Mouse (Mus musculus) 3134 (cell line): ENCODE measurements at regions not wholly inside any gene's neighbourhood (a gene's known extent, or its start where the extent isn't known, plus 50 kb on each side); places are given as distances from the start of the nearest gene placed in this dataset.

Experiments
- DNase-seq: peaks from one replicate; pipeline ENCODE4 v3.0.0-alpha.2; 2011; ENCODE audit warnings: low spot score; ENCODE audit not compliant: insufficient read length; ENCODE audit errors: extremely low read depth

DNA sequence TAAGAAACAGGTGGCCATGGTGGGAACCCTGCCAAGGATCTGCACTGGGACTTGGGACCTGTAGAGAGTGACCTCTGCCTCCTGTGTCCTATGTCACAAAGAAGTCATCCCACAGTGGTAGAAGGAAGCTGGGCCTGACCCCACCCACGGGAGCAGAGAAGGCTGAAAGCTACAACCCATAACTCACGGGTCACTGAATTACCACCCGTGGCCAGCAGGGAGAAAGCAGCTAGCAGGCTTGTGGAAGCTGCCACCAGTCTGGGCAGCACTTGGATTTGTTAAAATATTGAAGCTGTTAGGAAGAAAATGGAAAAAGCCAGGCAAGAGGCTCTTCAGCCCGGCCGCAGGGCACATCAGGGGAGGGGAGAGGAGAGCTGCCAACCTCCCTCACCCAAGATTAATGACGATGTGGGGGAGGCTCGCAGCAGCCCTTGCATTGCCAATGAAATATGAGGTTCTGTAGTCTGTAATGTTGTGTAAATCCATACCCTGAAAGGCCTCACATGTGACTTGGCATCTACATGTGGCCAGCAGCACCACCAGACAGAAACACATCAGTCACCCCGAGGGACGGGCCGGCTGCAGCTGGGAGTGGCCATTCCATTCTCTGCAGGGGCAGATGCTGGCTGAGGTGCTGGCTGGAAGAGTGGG is 94.5 kb downstream of the Olfm1 start:
- DNase-seq: no peak

DNA sequence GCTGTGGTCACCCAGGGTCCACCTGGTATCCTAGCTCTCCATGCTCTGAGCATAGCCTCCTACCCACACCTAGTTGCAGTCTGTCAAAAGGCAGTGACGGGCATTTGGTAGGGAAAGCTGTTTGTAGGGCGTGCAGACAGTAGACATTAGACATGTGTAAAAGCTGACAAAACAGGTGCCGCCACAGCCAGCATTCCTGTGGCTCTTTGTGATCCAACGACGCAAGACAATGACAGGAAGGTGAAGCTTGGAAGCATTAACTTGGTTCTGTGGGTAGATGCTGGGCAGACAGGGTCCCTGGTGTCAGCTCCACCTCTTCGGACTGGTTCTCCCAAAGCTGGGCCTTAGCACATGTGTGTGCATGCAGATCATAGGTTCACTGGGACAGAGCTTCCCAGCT is 96.5 kb downstream of the Olfm1 start:
- DNase-seq: no peak

DNA sequence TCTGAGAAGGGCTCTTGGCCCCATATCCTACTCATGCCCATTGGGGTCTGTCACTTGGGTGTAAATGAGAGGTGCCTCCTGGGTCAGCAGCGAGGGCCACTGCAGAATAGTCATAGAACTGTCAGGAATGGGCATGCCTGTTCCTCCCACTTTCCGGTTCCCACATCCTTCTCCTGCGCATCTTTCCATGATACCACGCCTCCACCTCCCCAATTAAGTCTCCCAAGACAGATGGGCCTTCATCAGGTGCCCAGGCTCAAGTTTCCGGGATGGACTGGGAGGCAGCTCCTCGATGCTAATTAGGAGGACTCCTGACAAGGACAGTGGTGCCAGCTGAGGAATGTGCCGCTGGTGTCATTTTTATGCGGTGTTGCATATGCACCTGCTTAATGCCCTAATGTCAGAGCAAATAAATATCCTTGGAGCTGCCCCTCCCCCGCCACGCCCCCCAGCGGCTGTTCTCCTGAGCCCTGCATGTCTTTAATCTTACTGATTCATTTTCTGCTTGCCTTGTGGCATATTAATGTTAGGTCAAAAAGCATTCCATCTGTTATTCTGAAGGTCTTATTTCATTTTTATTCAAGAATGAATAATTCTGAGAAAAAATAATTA is 97.2 kb downstream of the Olfm1 start:
- DNase-seq: no peak

DNA sequence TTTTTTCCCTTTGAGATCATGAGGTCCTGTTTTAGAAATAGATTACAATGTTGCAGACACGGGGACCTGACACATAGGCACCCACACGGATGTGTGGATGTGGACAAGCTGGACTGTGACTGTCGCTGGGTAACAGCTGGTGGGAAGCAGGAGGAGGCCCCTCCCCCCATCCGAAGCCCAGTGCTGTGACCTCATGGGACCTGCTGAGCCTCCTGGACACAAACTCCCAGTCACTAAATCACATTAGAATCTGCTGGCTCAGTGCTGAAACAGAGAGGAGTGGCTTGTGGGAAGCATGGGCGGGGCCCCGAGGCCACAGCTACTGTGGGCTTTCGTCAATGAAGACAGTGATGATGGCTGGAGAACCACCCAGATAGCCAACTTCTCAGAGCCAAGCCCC is 101.7 kb downstream of the Olfm1 start:
- DNase-seq: no peak

DNA sequence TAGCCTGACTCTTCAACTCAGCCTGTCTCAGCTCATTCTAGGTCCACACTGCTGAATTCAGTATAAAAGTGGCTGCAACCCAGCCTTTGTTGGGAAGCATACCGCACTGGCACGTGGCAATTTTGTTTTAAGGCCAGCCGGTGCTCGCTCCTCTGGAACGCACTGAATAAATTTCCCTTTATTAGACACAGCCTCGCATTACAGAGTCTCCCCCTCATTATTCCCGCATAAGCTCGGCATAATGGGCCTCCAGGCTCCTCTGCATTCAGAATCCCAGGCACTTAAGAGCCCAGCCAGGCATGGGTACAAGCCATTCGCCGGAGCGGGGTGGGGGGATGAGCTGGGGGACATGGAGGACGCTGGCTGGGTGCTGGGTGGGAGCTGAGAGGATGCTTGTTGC is 103.4 kb downstream of the Olfm1 start:
- no peak for DNase-seq

DNA sequence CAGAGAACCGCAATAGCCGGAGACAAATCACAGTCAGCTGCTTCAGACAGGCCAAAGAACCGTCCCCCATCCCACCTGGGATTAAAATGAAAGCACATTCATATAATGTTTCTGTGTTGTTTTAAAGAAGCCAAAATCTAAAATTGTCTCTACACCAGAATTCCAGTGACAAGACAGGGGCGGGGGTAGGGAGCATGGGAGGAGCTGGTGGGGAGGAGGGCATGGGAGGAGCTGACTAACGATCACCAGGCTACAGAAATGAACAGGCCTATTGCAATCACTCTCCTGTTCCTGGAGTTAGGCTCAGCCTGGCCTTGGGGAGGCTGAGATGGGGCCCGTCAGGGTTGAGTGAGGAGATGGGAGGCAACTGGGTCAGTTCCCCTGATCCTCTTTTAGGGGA is 105.9 kb downstream of the Olfm1 start:
- no peak for DNase-seq

DNA sequence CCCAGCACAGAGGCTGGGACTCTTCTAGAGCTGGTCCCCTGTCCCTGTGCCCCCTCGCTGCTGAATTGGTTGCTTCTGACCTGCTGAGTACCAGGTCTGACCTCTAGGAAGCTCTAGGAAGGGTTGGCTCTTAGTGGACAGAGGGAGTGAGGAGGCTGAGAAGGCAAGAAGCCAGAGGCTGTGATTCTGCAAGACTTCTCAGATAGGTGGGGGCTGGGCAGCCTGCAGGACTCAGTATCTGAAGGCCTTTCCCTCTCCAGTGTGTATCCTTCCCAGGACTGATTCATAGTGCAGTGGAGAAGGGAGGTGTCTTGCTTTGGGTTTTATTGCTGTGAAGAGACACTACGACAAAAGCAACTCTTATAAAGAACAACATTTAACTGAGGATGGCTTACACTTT is 106.6 kb downstream of the Olfm1 start:
- DNase-seq: no peak

DNA sequence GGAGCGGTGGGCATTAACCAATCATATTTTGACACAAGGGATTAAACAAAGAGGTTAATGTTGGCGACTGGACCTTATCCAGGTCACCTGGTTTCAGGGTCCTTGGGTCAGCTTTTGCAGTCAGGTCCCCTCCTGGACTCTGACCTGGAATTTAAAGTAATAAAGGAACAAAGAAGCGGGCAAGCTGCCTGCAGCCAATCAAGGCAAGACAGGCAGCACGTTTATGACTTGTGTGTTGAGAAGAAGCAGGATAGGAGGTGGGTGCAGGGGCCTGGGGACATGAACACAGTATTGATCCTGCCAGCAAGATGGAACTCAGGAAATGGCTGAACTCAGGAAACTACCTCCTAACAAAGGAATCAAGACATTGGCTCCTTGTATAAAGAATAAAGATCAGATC is 108.5 kb downstream of the Olfm1 start:
- no peak for DNase-seq

DNA sequence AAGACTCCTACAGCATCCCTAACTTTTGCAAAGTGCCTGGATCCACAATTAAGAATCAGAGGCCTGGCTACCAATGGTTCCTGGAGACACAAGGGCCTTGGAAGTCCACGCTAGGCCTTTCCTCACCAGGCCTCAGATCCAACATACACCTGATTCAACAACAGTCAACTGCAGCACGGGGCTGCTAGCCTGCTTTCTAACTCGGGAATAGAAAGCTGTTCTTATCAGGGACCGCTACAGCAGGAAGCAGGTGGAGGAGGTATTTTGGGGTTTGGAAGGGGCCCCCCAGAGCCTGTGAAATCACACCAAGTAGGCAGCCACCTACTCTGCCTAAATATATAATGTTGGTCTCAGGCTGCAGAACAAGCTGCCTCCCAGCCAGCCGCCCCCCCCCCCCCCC is 111.1 kb downstream of the Olfm1 start:
- no peak for DNase-seq

DNA sequence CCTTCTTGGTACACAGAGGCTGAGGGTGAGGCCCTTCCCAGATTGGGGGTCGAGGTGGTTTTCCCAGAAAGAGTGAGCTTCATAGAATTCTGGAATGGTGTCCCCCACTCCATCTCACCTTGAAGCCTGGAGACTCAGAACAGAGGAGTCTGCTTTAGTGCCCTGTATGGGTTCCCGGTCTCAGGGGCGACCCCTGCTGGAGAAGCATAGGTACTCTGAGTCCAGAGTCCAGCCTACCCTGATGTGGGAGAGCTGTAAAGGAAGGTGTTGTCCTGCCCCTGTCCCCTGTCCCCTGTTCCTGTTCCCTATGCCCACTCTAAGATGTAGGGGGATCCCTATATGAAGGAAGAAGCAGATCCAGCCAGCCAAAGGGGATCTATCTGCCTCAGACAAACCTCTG is 111.9 kb downstream of the Olfm1 start:
- DNase-seq: no peak

DNA sequence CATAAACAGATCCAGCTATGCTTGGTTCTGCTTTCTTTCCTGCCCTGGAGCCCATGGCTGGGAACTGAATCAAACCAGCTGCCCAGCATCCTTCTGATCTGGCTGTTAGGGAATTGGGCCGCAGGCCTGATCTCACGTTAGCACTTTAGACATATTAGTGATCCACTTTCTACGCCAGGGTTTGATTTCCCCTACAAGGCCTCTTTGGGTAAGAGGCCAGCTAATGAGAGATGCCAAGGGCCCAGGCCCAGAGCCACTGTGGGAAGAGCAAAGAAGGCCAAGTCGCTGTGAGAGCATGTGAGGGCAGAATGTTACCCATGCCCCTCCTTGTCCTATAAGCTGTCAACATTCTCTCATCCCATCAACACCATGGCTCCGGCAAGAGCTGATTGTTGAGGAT is 116.3 kb downstream of the Olfm1 start:
- DNase-seq: no peak

DNA sequence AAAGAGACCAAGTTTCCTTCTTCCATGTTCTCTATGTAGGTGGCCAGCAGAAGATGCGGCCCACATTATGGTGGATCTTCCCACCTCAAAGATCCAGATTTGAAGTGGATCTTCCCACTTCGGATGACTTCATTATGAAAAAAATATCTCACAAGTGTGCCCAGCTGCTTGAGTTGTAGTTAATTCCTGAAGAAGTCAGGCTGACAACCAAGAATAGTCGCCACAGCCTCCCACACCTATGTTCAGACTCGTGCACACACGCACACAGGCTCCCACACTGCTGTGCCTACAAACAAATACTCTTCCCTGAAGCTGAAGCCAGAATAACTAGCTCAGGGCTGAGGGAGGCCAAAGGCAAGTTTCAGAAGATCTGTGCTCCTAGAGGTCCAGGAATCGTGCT is 119.4 kb downstream of the Olfm1 start:
- no peak for DNase-seq

DNA sequence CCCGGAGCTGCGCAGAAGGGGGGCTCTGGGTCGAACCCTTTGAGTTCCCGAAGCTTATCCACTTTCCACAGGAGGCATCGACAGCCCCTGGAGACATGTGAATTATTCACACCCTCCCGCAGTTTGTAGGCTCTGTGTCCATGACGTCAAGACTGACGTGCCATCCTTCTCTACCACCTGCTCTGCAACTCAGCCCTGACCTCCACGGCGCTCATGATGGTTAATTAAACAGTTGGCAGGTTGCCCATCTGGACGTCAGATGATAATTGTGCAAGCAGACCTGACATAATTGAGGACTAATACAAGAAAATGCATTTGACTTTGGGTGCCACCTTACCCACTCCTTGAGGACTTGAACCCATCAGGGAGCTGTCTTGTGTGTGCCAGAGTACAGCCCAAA is 121.1 kb upstream of the Ppp1r26 start:
- no peak for DNase-seq

DNA sequence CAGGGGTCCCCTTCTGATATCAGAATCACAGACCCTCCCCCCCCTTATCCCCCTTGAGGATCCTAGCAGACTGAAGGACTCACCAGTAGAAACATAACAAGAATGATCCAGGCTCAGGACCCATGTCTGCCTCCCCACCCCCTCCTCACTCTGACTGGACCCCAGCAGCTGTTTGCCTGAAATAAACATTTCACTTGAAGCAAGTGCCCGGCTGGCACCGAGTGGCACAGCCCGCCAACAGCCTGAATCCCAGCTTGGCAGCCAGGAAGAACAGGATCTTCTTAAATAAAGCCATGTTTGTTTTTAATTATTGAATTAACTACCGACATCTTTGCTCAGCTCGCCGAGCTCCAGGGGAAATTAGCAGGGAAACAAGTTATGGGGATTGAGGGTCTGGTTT is 120.5 kb upstream of the Ppp1r26 start:
- DNase-seq: no peak

DNA sequence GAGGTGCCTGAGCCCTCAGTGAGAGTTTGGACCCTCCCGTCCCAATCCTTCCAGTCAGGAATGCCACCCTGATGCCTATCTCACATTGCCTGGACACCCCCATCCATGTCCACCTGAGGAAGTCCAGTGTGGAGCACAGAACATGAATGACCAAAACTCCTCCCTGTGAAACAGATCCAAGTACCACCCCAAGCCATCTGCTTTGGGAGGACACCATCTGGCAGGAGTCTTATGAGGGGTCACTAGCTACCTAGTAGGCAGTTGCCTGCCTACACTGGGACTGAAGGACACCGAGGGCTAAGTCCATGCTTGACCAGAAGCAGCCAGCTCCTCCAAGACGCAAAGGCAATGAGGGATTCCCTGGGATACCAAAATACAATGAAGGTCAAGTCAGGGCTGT is 119.9 kb upstream of the Ppp1r26 start:
- no peak for DNase-seq

DNA sequence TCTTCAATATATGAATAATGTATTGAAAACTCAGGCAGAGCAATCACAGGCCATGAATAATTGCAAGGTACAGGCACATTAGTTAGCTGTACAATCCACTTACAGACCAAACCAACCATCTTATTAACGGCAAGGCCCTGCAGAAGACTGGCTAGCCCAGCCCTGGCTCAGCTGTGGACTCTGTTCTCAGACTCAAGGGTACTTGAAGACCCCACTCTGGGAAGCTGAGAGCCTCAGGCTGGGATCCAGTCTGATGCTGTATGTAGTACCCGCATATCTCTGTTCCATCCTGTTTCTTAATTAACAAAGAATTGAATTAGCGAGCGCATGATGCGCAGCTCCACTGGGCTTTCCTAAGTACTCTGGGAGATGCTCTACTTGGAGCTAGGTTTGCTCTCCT is 117.5 kb upstream of the Ppp1r26 start:
- no peak for DNase-seq

DNA sequence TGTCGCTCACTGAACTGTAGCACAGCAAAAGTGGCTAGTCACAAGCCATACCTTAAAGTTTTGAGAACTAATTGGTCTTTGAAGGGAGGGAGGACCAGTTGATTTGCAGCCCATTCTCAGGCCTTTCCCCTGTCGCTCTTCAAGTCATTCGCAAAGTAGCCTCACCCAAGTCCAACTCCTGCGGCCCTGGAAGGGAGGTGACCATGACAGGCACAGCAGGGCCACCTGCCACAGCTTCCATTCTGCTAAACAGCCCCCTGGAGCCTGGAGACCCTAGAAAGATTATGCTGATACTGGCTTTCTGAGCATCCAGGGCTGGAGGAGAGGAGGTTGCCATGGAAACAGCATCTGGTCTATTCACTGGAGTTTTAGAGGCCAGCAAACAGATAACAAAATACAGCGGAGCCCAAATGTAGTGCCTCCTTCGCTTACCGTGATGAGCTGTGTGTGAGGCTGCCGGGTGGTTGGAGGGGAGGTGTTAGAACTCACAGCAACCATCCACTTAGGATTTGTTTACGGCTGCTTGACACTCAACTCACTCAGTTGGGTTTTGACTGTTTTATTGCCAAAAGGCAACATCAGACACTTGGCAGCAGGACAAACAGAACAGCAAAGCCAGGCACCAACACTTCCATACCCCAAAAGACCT is 111.3 kb upstream of the Ppp1r26 start:
- no peak for DNase-seq

DNA sequence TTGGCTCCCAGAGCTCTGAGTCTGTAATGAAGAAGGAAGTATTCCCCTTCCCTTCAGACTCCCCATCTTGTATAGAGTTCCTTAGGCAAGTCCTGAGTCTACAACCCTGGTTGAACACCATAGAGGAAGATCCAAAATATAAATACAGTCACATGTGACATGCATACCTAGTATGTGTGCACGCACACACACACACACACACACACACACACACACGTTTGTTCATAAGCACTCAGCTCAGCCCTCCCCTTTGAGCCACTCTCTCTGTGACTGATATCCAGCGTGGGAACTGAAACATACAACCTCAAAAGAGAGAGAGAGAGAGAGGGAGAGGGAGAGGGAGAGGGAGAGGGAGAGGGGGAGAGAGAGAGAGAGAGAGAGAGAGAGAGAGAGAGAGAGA is 110.8 kb upstream of the Ppp1r26 start:
- no peak for DNase-seq

DNA sequence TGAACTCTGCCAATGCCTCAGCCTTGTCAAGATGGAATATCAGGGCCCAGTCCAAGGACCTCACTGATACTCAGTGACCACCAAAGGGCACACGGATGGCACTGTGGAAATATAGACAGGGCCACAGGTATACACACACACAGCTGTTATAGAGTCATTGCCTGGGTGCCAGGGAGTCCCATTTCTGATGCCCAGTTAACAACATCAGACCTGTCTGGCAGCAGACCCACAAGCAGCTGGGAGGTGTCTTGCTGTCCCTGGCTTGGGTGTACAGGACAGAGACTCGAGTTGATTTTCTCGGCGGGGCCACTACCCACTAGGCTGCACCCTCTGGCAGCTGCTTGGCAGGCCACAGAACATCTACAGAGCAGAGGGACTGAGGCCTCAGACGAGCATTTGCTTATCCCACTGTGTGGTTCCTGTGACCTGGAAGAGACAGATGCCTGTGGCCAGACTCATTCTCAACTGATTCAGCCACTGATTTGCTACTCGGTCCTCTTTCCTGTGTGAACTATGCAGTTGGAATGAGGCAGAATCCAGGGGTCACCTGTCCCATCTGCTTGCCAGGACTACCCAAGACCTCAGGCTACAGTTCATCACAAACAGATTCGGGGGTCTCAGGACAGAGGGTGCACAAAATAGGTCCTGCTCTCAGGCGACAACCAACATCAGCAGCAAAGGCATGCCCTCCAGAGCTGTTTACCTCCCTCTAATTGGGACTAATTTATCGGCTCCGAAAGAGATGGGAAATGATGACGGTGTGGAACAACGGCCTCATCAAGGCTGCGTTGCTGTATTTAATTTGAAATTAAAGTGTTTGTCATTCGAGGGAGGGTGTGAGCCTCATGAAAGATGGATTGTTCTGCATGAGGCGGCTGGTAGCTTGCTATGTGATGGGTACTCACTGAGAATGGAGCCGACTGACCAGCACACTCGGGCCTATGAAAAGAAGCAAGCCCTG is 110.0 kb upstream of the Ppp1r26 start:
- peak; percentile 15 for DNase-seq

DNA sequence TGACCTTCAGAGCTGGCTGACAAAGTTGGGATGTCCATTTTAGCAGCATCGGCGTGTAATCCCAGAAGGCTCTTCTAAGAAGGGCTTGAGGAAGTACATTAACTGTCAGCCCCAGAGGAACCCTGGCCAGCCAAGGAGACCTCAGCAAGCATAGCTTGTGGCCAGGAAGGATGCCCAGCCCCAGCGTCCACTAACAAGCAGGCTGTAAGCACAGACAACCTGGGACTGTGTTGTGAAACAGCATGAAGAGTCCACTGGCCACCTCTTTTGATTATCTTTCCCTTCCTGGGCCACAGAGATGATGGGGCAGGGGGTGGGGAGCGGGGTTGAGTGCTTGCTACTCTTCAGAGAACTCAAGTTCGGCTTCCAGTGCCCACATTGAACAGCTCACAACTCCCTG is 109.0 kb upstream of the Ppp1r26 start:
- no peak for DNase-seq

DNA sequence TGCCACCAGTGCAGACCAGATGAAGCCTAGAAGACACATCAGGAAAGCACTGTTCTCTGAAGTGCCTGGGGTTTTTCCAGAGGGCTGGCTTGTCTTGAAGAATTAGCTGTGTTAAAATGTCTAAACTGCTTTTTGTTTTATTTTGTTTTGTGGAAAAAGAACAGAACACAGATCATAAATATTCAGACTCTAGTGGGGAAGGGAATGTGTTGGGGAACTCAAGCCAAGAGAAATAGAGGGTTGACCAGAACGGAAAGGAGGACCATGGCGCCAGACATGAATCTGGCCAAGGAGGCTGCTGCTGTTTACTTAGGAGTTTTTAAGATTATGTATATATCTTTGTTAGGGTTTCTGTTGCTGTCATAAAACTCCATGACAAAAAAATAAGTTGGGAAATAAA is 105.3 kb upstream of the Ppp1r26 start:
- DNase-seq: no peak
